Mouse (Mus musculus): ENCODE measurements around the gene Zfp518b. TPM values are rescaled to one million over a fixed set of nuclear protein-coding genes. Genes with fewer than 3 reads are reported as not detected.

Zfp518b gene
- polyA plus RNA-seq, 1 experiment from 2014 or later, result 22.0 TPM

DNA sequence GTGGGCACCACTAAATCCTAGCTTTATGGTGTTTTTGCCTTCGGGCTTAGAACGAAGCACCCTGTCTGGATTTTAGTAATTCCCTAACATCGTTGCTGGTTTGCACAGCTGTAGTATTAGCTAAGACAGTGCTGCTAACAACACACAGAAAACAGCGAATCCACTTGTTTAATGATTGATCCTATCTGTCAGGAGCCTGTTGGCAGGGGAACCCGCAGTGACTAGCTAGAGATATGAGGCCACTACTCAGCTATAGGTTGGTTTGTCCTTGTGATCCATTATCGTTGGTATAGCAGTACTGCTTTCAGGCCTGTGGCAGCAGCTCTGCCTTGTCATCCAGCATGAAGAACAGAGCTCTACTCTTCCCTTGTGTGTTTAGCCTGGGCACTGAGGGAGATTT, 8.2 kb upstream of the Zfp518b start:
- H3K36me3 ChIP-seq (ENCODE audit: control insufficient read depth, insufficient read depth, low read length), result no peaks in the 10 kb centered on the region
- no peak overlapping the region for H3K4me2 ChIP-seq (replicated peaks; ENCODE audit: low read depth, low read length)
- ATAC-seq (ENCODE audit: insufficient number of reproducible peaks, insufficient read depth, low FRiP score, low read depth), result no peak
- no peaks in the 10 kb centered on the region for H3K9me3 ChIP-seq (ENCODE audit: control insufficient read depth, low read depth, low read length)
- no peaks in the 10 kb centered on the region for H3K4me1 ChIP-seq (ENCODE audit: control insufficient read depth, insufficient read depth, low read length)
- no peak overlapping the region for H3K4me3 ChIP-seq (ENCODE audit: low read depth, low read length)
- no peaks in the 10 kb centered on the region for H3K27me3 ChIP-seq (ENCODE audit: control insufficient read depth, insufficient read depth, low read length)
- H3K27ac ChIP-seq (ENCODE audit: low read length), result no peak overlapping the region
- no peak overlapping the region for H3K9ac ChIP-seq (replicated peaks; ENCODE audit: low read depth, low read length)
- WGBS, result 76% methylated on average over 6 of the region's 6 CpGs

GRCm38 (mm10) chr5:38689186-38689585, 4.6 kb upstream of the Zfp518b start:
- ATAC-seq (ENCODE audit: insufficient number of reproducible peaks, insufficient read depth, low FRiP score, low read depth), result no peak
- H3K27ac ChIP-seq (ENCODE audit: low read length), result no peak overlapping the region
- H3K4me2 ChIP-seq (replicated peaks; ENCODE audit: low read depth, low read length), result no peak overlapping the region
- 81% methylated on average over 6 of the region's 6 CpGs for WGBS
- H3K36me3 ChIP-seq (ENCODE audit: control insufficient read depth, insufficient read depth, low read length), result no peaks in the 10 kb centered on the region
- no peak overlapping the region for H3K9ac ChIP-seq (replicated peaks; ENCODE audit: low read depth, low read length)
- no peak overlapping the region for H3K4me3 ChIP-seq (ENCODE audit: low read depth, low read length)
- no peaks in the 10 kb centered on the region for H3K4me1 ChIP-seq (ENCODE audit: control insufficient read depth, insufficient read depth, low read length)
- no peaks in the 10 kb centered on the region for H3K9me3 ChIP-seq (ENCODE audit: control insufficient read depth, low read depth, low read length)
- H3K27me3 ChIP-seq (ENCODE audit: control insufficient read depth, insufficient read depth, low read length), result no peaks in the 10 kb centered on the region

DNA sequence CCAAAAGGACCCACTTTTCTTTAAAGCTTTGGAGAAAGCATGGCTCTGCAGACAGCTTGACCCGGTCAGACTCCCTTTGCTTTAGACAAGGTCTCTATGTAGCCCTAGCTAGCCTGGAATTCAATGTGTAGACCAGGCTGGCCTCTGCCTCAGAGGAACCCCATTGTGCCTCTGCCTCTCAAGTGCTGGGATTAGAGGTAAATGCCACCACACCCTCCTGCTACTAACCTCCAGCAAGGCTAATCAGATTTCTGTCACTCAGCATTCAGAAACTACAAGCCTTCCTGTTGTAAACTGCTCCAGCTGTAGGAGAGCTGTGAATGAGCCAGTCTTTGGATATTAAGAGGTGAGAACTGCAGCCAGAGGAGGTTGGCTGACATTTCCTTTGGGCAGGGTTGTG, 3.1 kb upstream of the Zfp518b start:
- Histone ChIP-seq H3K36me3 (ENCODE audit: control insufficient read depth, insufficient read depth, low read length) (no peaks in the 10 kb centered on the region; the same call in 1 of the 2 replicates), H3K9ac (replicated peaks; ENCODE audit: low read depth, low read length) (no peak overlapping the region), H3K9me3 (ENCODE audit: control insufficient read depth, low read depth, low read length) (no peaks in the 10 kb centered on the region), H3K27ac (ENCODE audit: low read length) (no peak overlapping the region), H3K27me3 (ENCODE audit: control insufficient read depth, insufficient read depth, low read length) (no peaks in the 10 kb centered on the region), H3K4me2 (replicated peaks; ENCODE audit: low read depth, low read length) (no peak overlapping the region), H3K4me1 (ENCODE audit: control insufficient read depth, insufficient read depth, low read length) (peaks cover 5% of the 10 kb centered on the region; the same call in 1 of the 2 replicates), H3K4me3 (ENCODE audit: low read depth, low read length) (no peak overlapping the region)
- 77% methylated on average over 1 of the region's 1 CpGs for WGBS
- ATAC-seq (ENCODE audit: insufficient number of reproducible peaks, insufficient read depth, low FRiP score, low read depth), result no peak

DNA sequence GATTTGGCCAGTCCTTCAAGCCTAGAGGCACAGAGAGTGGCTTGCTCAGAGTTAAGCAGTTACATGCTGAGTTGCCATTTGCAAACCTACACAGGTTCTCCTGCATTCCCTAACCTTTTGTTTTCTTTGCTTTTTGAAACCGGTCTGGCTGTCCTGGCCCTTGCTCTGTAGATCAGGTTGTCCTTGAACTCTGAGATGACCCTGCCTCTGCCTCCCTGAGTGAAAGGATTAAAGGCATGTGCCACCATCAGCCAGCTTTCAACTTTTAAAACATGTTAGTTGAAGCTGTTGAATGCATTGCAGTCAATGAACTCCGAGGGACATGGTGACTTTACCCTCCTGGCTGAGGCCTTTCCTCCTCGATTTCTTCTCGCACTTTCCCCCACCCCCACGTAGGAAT, 25.8 kb downstream of the Zfp518b start:
- H3K4me3 ChIP-seq (ENCODE audit: low read depth, low read length), result no peak overlapping the region
- no peak overlapping the region for H3K27ac ChIP-seq (ENCODE audit: low read length)
- no peak overlapping the region for H3K9ac ChIP-seq (replicated peaks; ENCODE audit: low read depth, low read length)
- no peak for ATAC-seq (ENCODE audit: insufficient number of reproducible peaks, insufficient read depth, low FRiP score, low read depth)
- H3K27me3 ChIP-seq (ENCODE audit: control insufficient read depth, insufficient read depth, low read length), result no peaks in the 10 kb centered on the region
- 79% methylated on average over 5 of the region's 5 CpGs for WGBS
- H3K36me3 ChIP-seq (ENCODE audit: control insufficient read depth, insufficient read depth, low read length), result no peaks in the 10 kb centered on the region
- no peaks in the 10 kb centered on the region for H3K9me3 ChIP-seq (ENCODE audit: control insufficient read depth, low read depth, low read length)
- H3K4me2 ChIP-seq (replicated peaks; ENCODE audit: low read depth, low read length), result no peak overlapping the region
- H3K4me1 ChIP-seq (ENCODE audit: control insufficient read depth, insufficient read depth, low read length), result no peaks in the 10 kb centered on the region

DNA sequence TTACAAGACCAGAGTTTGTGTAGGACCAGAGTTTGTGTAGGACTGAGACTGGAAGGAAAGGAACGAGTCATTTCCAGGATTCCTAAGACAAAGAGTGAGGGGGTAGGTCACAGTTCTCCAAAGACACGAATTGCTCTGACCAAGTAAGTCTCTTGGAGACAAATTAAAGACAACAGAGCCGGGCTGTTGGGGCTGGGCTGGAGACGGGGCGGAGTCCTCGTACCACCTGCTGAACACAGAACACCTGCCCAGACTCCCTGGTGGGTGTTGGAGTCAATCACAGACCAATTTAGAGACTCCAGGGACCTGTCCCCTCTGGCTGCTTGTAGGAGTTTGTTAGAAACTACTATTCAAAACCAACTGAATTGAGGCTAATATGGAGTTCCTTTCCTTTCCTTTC, 28.4 kb downstream of the Zfp518b start:
- Histone ChIP-seq H3K9ac (replicated peaks; ENCODE audit: low read depth, low read length) (no peak overlapping the region), H3K4me3 (ENCODE audit: low read depth, low read length) (no peak overlapping the region), H3K4me2 (replicated peaks; ENCODE audit: low read depth, low read length) (no peak overlapping the region), H3K36me3 (ENCODE audit: control insufficient read depth, insufficient read depth, low read length) (no peaks in the 10 kb centered on the region), H3K4me1 (ENCODE audit: control insufficient read depth, insufficient read depth, low read length) (no peaks in the 10 kb centered on the region), H3K27ac (ENCODE audit: low read length) (no peak overlapping the region), H3K9me3 (ENCODE audit: control insufficient read depth, low read depth, low read length) (no peaks in the 10 kb centered on the region), H3K27me3 (ENCODE audit: control insufficient read depth, insufficient read depth, low read length) (no peaks in the 10 kb centered on the region)
- no peak for ATAC-seq (ENCODE audit: insufficient number of reproducible peaks, insufficient read depth, low FRiP score, low read depth)
- 66% methylated on average over 6 of the region's 6 CpGs for WGBS

GRCm38 (mm10) chr5:38655421-38655928, 29.2 kb downstream of the Zfp518b start:
- H3K9me3 ChIP-seq (ENCODE audit: control insufficient read depth, low read depth, low read length), result no peaks in the 10 kb centered on the region

GRCm38 (mm10) chr5:38654571-38654970, 30.1 kb downstream of the Zfp518b start:
- no peak overlapping the region for H3K4me2 ChIP-seq (replicated peaks; ENCODE audit: low read depth, low read length)
- no peaks in the 10 kb centered on the region for H3K36me3 ChIP-seq (ENCODE audit: control insufficient read depth, insufficient read depth, low read length)
- ATAC-seq (ENCODE audit: insufficient number of reproducible peaks, insufficient read depth, low FRiP score, low read depth), result no peak
- H3K9ac ChIP-seq (replicated peaks; ENCODE audit: low read depth, low read length), result no peak overlapping the region
- H3K4me3 ChIP-seq (ENCODE audit: low read depth, low read length), result no peak overlapping the region
- no peaks in the 10 kb centered on the region for H3K27me3 ChIP-seq (ENCODE audit: control insufficient read depth, insufficient read depth, low read length)
- H3K27ac ChIP-seq (ENCODE audit: low read length), result no peak overlapping the region
- no peaks in the 10 kb centered on the region for H3K9me3 ChIP-seq (ENCODE audit: control insufficient read depth, low read depth, low read length)
- no peaks in the 10 kb centered on the region for H3K4me1 ChIP-seq (ENCODE audit: control insufficient read depth, insufficient read depth, low read length)
- WGBS, result 24% methylated on average over 1 of the region's 1 CpGs

More at GRCm38 (mm10) chr5:38655421-38655928, 29.2 kb downstream of the Zfp518b start:
- H3K9ac ChIP-seq (replicated peaks; ENCODE audit: low read depth, low read length), result no peak overlapping the region
- no peak overlapping the region for H3K4me2 ChIP-seq (replicated peaks; ENCODE audit: low read depth, low read length)
- H3K36me3 ChIP-seq (ENCODE audit: control insufficient read depth, insufficient read depth, low read length), result no peaks in the 10 kb centered on the region
- no peak overlapping the region for H3K27ac ChIP-seq (ENCODE audit: low read length)
- H3K27me3 ChIP-seq (ENCODE audit: control insufficient read depth, insufficient read depth, low read length), result no peaks in the 10 kb centered on the region
- WGBS, result 70% methylated on average over 12 of the region's 12 CpGs
- H3K4me3 ChIP-seq (ENCODE audit: low read depth, low read length), result no peak overlapping the region
- no peaks in the 10 kb centered on the region for H3K4me1 ChIP-seq (ENCODE audit: control insufficient read depth, insufficient read depth, low read length)
- ATAC-seq (ENCODE audit: insufficient number of reproducible peaks, insufficient read depth, low FRiP score, low read depth), result no peak

GRCm38 (mm10) chr5:38653101-38653500, 31.5 kb downstream of the Zfp518b start:
- Histone ChIP-seq H3K27me3 (ENCODE audit: control insufficient read depth, insufficient read depth, low read length) (no peaks in the 10 kb centered on the region), H3K9ac (replicated peaks; ENCODE audit: low read depth, low read length) (no peak overlapping the region), H3K4me3 (ENCODE audit: low read depth, low read length) (no peak overlapping the region), H3K27ac (ENCODE audit: low read length) (no peak overlapping the region), H3K9me3 (ENCODE audit: control insufficient read depth, low read depth, low read length) (no peaks in the 10 kb centered on the region), H3K4me1 (ENCODE audit: control insufficient read depth, insufficient read depth, low read length) (no peaks in the 10 kb centered on the region), H3K4me2 (replicated peaks; ENCODE audit: low read depth, low read length) (no peak overlapping the region), H3K36me3 (ENCODE audit: control insufficient read depth, insufficient read depth, low read length) (no peaks in the 10 kb centered on the region)
- WGBS, result 79% methylated on average over 2 of the region's 2 CpGs
- no peak for ATAC-seq (ENCODE audit: insufficient number of reproducible peaks, insufficient read depth, low FRiP score, low read depth)

GRCm38 (mm10) chr5:38651455-38651854, 33.2 kb downstream of the Zfp518b start:
- Histone ChIP-seq H3K9ac (replicated peaks; ENCODE audit: low read depth, low read length) (no peak overlapping the region), H3K9me3 (ENCODE audit: control insufficient read depth, low read depth, low read length) (no peaks in the 10 kb centered on the region; the same call in 1 of the 2 replicates), H3K27me3 (ENCODE audit: control insufficient read depth, insufficient read depth, low read length) (no peaks in the 10 kb centered on the region), H3K4me2 (replicated peaks; ENCODE audit: low read depth, low read length) (no peak overlapping the region), H3K4me1 (ENCODE audit: control insufficient read depth, insufficient read depth, low read length) (no peaks in the 10 kb centered on the region), H3K27ac (ENCODE audit: low read length) (no peak overlapping the region), H3K36me3 (ENCODE audit: control insufficient read depth, insufficient read depth, low read length) (no peaks in the 10 kb centered on the region), H3K4me3 (ENCODE audit: low read depth, low read length) (no peak overlapping the region)
- no peak for ATAC-seq (ENCODE audit: insufficient number of reproducible peaks, insufficient read depth, low FRiP score, low read depth)
- 55% methylated on average over 5 of the region's 5 CpGs for WGBS
